In genomic region chr2:147789268-147789667, GRCm38 (mm10) we compare ENCODE assay signal across 8 mouse cellular contexts.
DNase-seq lines count a peak whose midpoint lies in the region; ATAC-seq and TF ChIP-seq lines count a peak whose summit lies in the region.

No protein-coding gene starts in this region.

- no peaks in the 10 kb centered on the region for H3K9me3 ChIP-seq in forebrain, postnatal 0 days (ENCODE audit: low read length)

- no peaks in the 10 kb centered on the region for H3K4me1 ChIP-seq in forebrain, postnatal 0 days (ENCODE audit: insufficient read depth)
- no peaks in the 10 kb centered on the region for H3K4me1 ChIP-seq in testis, adult 2 months (ENCODE audit: control insufficient read depth, insufficient read depth, low read length)

- peak; percentile 79 for TF ChIP-seq CTCF in forebrain, postnatal 0 days (IDR thresholded peaks at IDR 0.05; ENCODE audit: low read depth)
- TF ChIP-seq CTCF in testis, adult 2 months (IDR thresholded peaks at IDR 0.05; ENCODE audit: control insufficient read depth, insufficient read depth, insufficient replicate concordance, low read depth, low read length), result peak; percentile 33; the same call in 1 of the 2 replicates

- ATAC-seq in cerebellum, adult (ENCODE audit: insufficient number of reproducible peaks, low FRiP score, low TSS enrichment), result no peak
- ATAC-seq in forebrain, postnatal 0 days, result peak; percentile 43; the same call in 1 of the 2 replicates

- 4% methylated on average over 3 of the region's 3 CpGs for WGBS in forebrain, postnatal 0 days

- H3K36me3 ChIP-seq in forebrain, postnatal 0 days (ENCODE audit: insufficient read depth), result no peaks in the 10 kb centered on the region
- no peaks in the 10 kb centered on the region for H3K36me3 ChIP-seq in testis, adult 2 months (ENCODE audit: control insufficient read depth, insufficient read depth, low read length)

- no peak overlapping the region for H3K9ac ChIP-seq in forebrain, postnatal 0 days

- no peak overlapping the region for H3K4me3 ChIP-seq in forebrain, postnatal 0 days (ENCODE audit: low read depth, low read length)
- no peak overlapping the region for H3K4me3 ChIP-seq in testis, adult 2 months (ENCODE audit: control insufficient read depth, low read depth, low read length)

- no peak for TF ChIP-seq POLR2A in testis, adult 2 months (IDR thresholded peaks at IDR 0.05; ENCODE audit: control insufficient read depth, low read depth, low read length)

- no peak overlapping the region for H3K4me2 ChIP-seq in forebrain, postnatal 0 days (ENCODE audit: low read depth)

- H3K27me3 ChIP-seq in forebrain, postnatal 0 days (ENCODE audit: insufficient read depth, low read length), result no peaks in the 10 kb centered on the region
- H3K27me3 ChIP-seq in testis, adult 2 months (ENCODE audit: control insufficient read depth, insufficient read depth, low read length), result no peaks in the 10 kb centered on the region

- DNase-seq in cerebellum, adult 18-20 months, result peak; percentile 19 to 24
- peak; percentile 52 for DNase-seq in urinary bladder, postnatal 14 days (ENCODE audit: low spot score)
- DNase-seq in urinary bladder, postnatal 10 days (ENCODE audit: low spot score), result no peak
- DNase-seq in forebrain, postnatal 0 days, result peak; percentile 87
- peak; percentile 11 for DNase-seq in layer of hippocampus, adult 9-11 months
- peak; percentile 43 for DNase-seq in lung, postnatal 25 days (ENCODE audit: low spot score)

- H3K27ac ChIP-seq in forebrain, postnatal 0 days (ENCODE audit: low read depth, low read length), result no peak overlapping the region
- H3K27ac ChIP-seq in testis, adult 2 months (ENCODE audit: control insufficient read depth, insufficient read depth, low read depth, low read length), result no peak overlapping the region
